Mouse (Mus musculus): ENCODE measurements around the gene 2010300C02Rik. TPM values are rescaled to one million over a fixed set of nuclear protein-coding genes. Genes with fewer than 3 reads are reported as not detected.
A peak's percentile ranks its signal among the peaks of the same experiment; 100 is the strongest.

2010300C02Rik gene
- polyA plus RNA-seq, 1 experiment from 2014 or later, result 1.9 TPM

- DNase-seq (peak; percentile 87), ATAC-seq (ENCODE audit: low FRiP score, low TSS enrichment) (peak; percentile 55; the same call in 1 of the 2 replicates)
- 16% methylated on average over 10 of the region's 10 CpGs for WGBS
- no peaks in the 10 kb centered on the region for H3K4me1 ChIP-seq (ENCODE audit: control insufficient read depth, insufficient read depth, low read length)
- H3K4me2 ChIP-seq (ENCODE audit: low read length), result peak overlapping the region; percentile 45
- H3K27ac ChIP-seq (replicated peaks; ENCODE audit: low read depth, low read length), result no peak overlapping the region
- no peak overlapping the region for H3K4me3 ChIP-seq (replicated peaks; ENCODE audit: low read depth, low read length)
- H3K9ac ChIP-seq (replicated peaks; ENCODE audit: low read length), result no peak overlapping the region
- no peaks in the 10 kb centered on the region for H3K36me3 ChIP-seq (ENCODE audit: control insufficient read depth, insufficient read depth, low read length)
- H3K27me3 ChIP-seq (ENCODE audit: control insufficient read depth, insufficient read depth, low read length), result no peaks in the 10 kb centered on the region
- H3K9me3 ChIP-seq (ENCODE audit: control insufficient read depth, low read length), result no peaks in the 10 kb centered on the region
Observed at GRCm38 (mm10) chr1:37639101-37639500, 80.8 kb downstream of the 2010300C02Rik start.

- Histone ChIP-seq H3K4me3 (replicated peaks; ENCODE audit: low read depth, low read length) (no peak overlapping the region), H3K4me2 (ENCODE audit: low read length) (no peak overlapping the region), H3K4me1 (ENCODE audit: control insufficient read depth, insufficient read depth, low read length) (no peaks in the 10 kb centered on the region), H3K9me3 (ENCODE audit: control insufficient read depth, low read length) (no peaks in the 10 kb centered on the region), H3K36me3 (ENCODE audit: control insufficient read depth, insufficient read depth, low read length) (no peaks in the 10 kb centered on the region), H3K9ac (replicated peaks; ENCODE audit: low read length) (no peak overlapping the region), H3K27ac (replicated peaks; ENCODE audit: low read depth, low read length) (no peak overlapping the region), H3K27me3 (ENCODE audit: control insufficient read depth, insufficient read depth, low read length) (no peaks in the 10 kb centered on the region)
- no peak for DNase-seq
- ATAC-seq (ENCODE audit: low FRiP score, low TSS enrichment), result no peak
- WGBS, result 87% methylated on average over 9 of the region's 9 CpGs
Observed at GRCm38 (mm10) chr1:37638560-37638959, 81.3 kb downstream of the 2010300C02Rik start.

- H3K9ac ChIP-seq (replicated peaks; ENCODE audit: low read length), result no peak overlapping the region
- ATAC-seq (ENCODE audit: low FRiP score, low TSS enrichment), result no peak
Observed at GRCm38 (mm10) chr1:37637571-37637970, 82.3 kb downstream of the 2010300C02Rik start.

GRCm38 (mm10) chr1:37636824-37637223 lies 83.1 kb downstream of the 2010300C02Rik start:
- 88% methylated on average over 5 of the region's 5 CpGs for WGBS
- no peak for ATAC-seq (ENCODE audit: low FRiP score, low TSS enrichment)

More at GRCm38 (mm10) chr1:37637571-37637970, 82.3 kb downstream of the 2010300C02Rik start:
- H3K36me3 ChIP-seq (ENCODE audit: control insufficient read depth, insufficient read depth, low read length), result no peaks in the 10 kb centered on the region
- no peak overlapping the region for H3K4me3 ChIP-seq (replicated peaks; ENCODE audit: low read depth, low read length)
- H3K27ac ChIP-seq (replicated peaks; ENCODE audit: low read depth, low read length), result no peak overlapping the region
- no peaks in the 10 kb centered on the region for H3K27me3 ChIP-seq (ENCODE audit: control insufficient read depth, insufficient read depth, low read length)
- DNase-seq, result no peak
- no peaks in the 10 kb centered on the region for H3K9me3 ChIP-seq (ENCODE audit: control insufficient read depth, low read length)
- no peak overlapping the region for H3K4me2 ChIP-seq (ENCODE audit: low read length)
- no peaks in the 10 kb centered on the region for H3K4me1 ChIP-seq (ENCODE audit: control insufficient read depth, insufficient read depth, low read length)
- WGBS, result 80% methylated on average over 11 of the region's 11 CpGs

GRCm38 (mm10) chr1:37636169-37636568 lies 83.7 kb downstream of the 2010300C02Rik start:
- Histone ChIP-seq H3K36me3 (ENCODE audit: control insufficient read depth, insufficient read depth, low read length) (no peaks in the 10 kb centered on the region), H3K9me3 (ENCODE audit: control insufficient read depth, low read length) (no peaks in the 10 kb centered on the region), H3K27ac (replicated peaks; ENCODE audit: low read depth, low read length) (no peak overlapping the region), H3K4me2 (ENCODE audit: low read length) (no peak overlapping the region), H3K4me1 (ENCODE audit: control insufficient read depth, insufficient read depth, low read length) (no peaks in the 10 kb centered on the region), H3K9ac (replicated peaks; ENCODE audit: low read length) (no peak overlapping the region), H3K27me3 (ENCODE audit: control insufficient read depth, insufficient read depth, low read length) (no peaks in the 10 kb centered on the region), H3K4me3 (replicated peaks; ENCODE audit: low read depth, low read length) (no peak overlapping the region)
- DNase-seq (no peak), ATAC-seq (ENCODE audit: low FRiP score, low TSS enrichment) (no peak)
- 40% methylated on average over 2 of the region's 2 CpGs for WGBS

More at GRCm38 (mm10) chr1:37636824-37637223, 83.1 kb downstream of the 2010300C02Rik start:
- Histone ChIP-seq H3K27me3 (ENCODE audit: control insufficient read depth, insufficient read depth, low read length) (no peaks in the 10 kb centered on the region), H3K27ac (replicated peaks; ENCODE audit: low read depth, low read length) (no peak overlapping the region), H3K4me2 (ENCODE audit: low read length) (no peak overlapping the region), H3K9ac (replicated peaks; ENCODE audit: low read length) (no peak overlapping the region), H3K4me1 (ENCODE audit: control insufficient read depth, insufficient read depth, low read length) (no peaks in the 10 kb centered on the region), H3K36me3 (ENCODE audit: control insufficient read depth, insufficient read depth, low read length) (no peaks in the 10 kb centered on the region), H3K9me3 (ENCODE audit: control insufficient read depth, low read length) (no peaks in the 10 kb centered on the region), H3K4me3 (replicated peaks; ENCODE audit: low read depth, low read length) (no peak overlapping the region)
- DNase-seq, result no peak

- 82% methylated on average over 7 of the region's 7 CpGs for WGBS
- no peak overlapping the region for H3K4me3 ChIP-seq (replicated peaks; ENCODE audit: low read depth, low read length)
- H3K27ac ChIP-seq (replicated peaks; ENCODE audit: low read depth, low read length), result no peak overlapping the region
- no peaks in the 10 kb centered on the region for H3K4me1 ChIP-seq (ENCODE audit: control insufficient read depth, insufficient read depth, low read length)
- no peak for DNase-seq
- H3K4me2 ChIP-seq (ENCODE audit: low read length), result no peak overlapping the region
- H3K9me3 ChIP-seq (ENCODE audit: control insufficient read depth, low read length), result no peaks in the 10 kb centered on the region
- no peak for ATAC-seq (ENCODE audit: low FRiP score, low TSS enrichment)
- no peak overlapping the region for H3K9ac ChIP-seq (replicated peaks; ENCODE audit: low read length)
- H3K27me3 ChIP-seq (ENCODE audit: control insufficient read depth, insufficient read depth, low read length), result no peaks in the 10 kb centered on the region
- no peaks in the 10 kb centered on the region for H3K36me3 ChIP-seq (ENCODE audit: control insufficient read depth, insufficient read depth, low read length)
Observed at GRCm38 (mm10) chr1:37635716-37636115, 84.2 kb downstream of the 2010300C02Rik start.

GRCm38 (mm10) chr1:37634658-37635057 lies 85.2 kb downstream of the 2010300C02Rik start:
- H3K27me3 ChIP-seq (ENCODE audit: control insufficient read depth, insufficient read depth, low read length), result no peaks in the 10 kb centered on the region
- no peak overlapping the region for H3K27ac ChIP-seq (replicated peaks; ENCODE audit: low read depth, low read length)
- ATAC-seq (ENCODE audit: low FRiP score, low TSS enrichment), result no peak
- no peaks in the 10 kb centered on the region for H3K36me3 ChIP-seq (ENCODE audit: control insufficient read depth, insufficient read depth, low read length)
- no peaks in the 10 kb centered on the region for H3K4me1 ChIP-seq (ENCODE audit: control insufficient read depth, insufficient read depth, low read length)
- H3K9me3 ChIP-seq (ENCODE audit: control insufficient read depth, low read length), result no peaks in the 10 kb centered on the region
- H3K4me2 ChIP-seq (ENCODE audit: low read length), result no peak overlapping the region
- peak; percentile 75 for DNase-seq
- 29% methylated on average over 4 of the region's 4 CpGs for WGBS
- no peak overlapping the region for H3K9ac ChIP-seq (replicated peaks; ENCODE audit: low read length)
- no peak overlapping the region for H3K4me3 ChIP-seq (replicated peaks; ENCODE audit: low read depth, low read length)

GRCm38 (mm10) chr1:37633516-37633915 lies 86.4 kb downstream of the 2010300C02Rik start:
- H3K4me2 ChIP-seq (ENCODE audit: low read length), result no peak overlapping the region
- H3K9me3 ChIP-seq (ENCODE audit: control insufficient read depth, low read length), result no peaks in the 10 kb centered on the region
- ATAC-seq (ENCODE audit: low FRiP score, low TSS enrichment), result no peak
- no peaks in the 10 kb centered on the region for H3K36me3 ChIP-seq (ENCODE audit: control insufficient read depth, insufficient read depth, low read length)
- H3K9ac ChIP-seq (replicated peaks; ENCODE audit: low read length), result no peak overlapping the region
- WGBS, result 79% methylated on average over 5 of the region's 5 CpGs
- no peak overlapping the region for H3K4me3 ChIP-seq (replicated peaks; ENCODE audit: low read depth, low read length)
- no peak for DNase-seq
- no peaks in the 10 kb centered on the region for H3K27me3 ChIP-seq (ENCODE audit: control insufficient read depth, insufficient read depth, low read length)
- H3K4me1 ChIP-seq (ENCODE audit: control insufficient read depth, insufficient read depth, low read length), result no peaks in the 10 kb centered on the region
- no peak overlapping the region for H3K27ac ChIP-seq (replicated peaks; ENCODE audit: low read depth, low read length)

GRCm38 (mm10) chr1:37632425-37632824 lies 87.5 kb downstream of the 2010300C02Rik start:
- Histone ChIP-seq H3K27ac (replicated peaks; ENCODE audit: low read depth, low read length) (no peak overlapping the region), H3K27me3 (ENCODE audit: control insufficient read depth, insufficient read depth, low read length) (no peaks in the 10 kb centered on the region), H3K4me3 (replicated peaks; ENCODE audit: low read depth, low read length) (no peak overlapping the region), H3K9ac (replicated peaks; ENCODE audit: low read length) (no peak overlapping the region), H3K9me3 (ENCODE audit: control insufficient read depth, low read length) (no peaks in the 10 kb centered on the region), H3K36me3 (ENCODE audit: control insufficient read depth, insufficient read depth, low read length) (no peaks in the 10 kb centered on the region), H3K4me1 (ENCODE audit: control insufficient read depth, insufficient read depth, low read length) (no peaks in the 10 kb centered on the region), H3K4me2 (ENCODE audit: low read length) (no peak overlapping the region)
- DNase-seq (no peak), ATAC-seq (ENCODE audit: low FRiP score, low TSS enrichment) (no peak)
- 84% methylated on average over 8 of the region's 8 CpGs for WGBS
